Mouse (Mus musculus) limb, embryonic 15.5 days (tissue): ENCODE data around the gene Ascc2. TPM values are rescaled to one million over a fixed set of nuclear protein-coding genes. Genes with fewer than 3 reads are reported as not detected.

Experiments used
- ATAC-seq: fragments of 200-750 bp; cut with Nextera tagmentation; 2 replicates; pipeline ENCODE4 v1.8.0; 2017; ENCODE audit warnings: low read depth, moderate TSS enrichment; ENCODE audit not compliant: insufficient number of reproducible peaks, low FRiP score, low TSS enrichment
- H3K27ac ChIP-seq: fragments of 300-500 bp; sonication (generic); 2 replicates; pipeline ENCODE4 v1.5.1; 2015; ENCODE audit warnings: moderate library complexity, mild to moderate bottlenecking, inconsistent platforms
- H3K27me3 ChIP-seq: fragments of 300-500 bp; sonication (generic); 2 replicates; pipeline ENCODE4 v1.6.1; 2015; ENCODE audit warnings: inconsistent platforms
- H3K36me3 ChIP-seq: fragments of 300-500 bp; sonication (generic); 2 replicates; pipeline ENCODE4 v1.6.1; 2015; ENCODE audit warnings: inconsistent platforms
- H3K4me1 ChIP-seq: fragments of 300-500 bp; sonication (generic); 2 replicates; pipeline ENCODE4 v1.6.1; 2015; ENCODE audit warnings: inconsistent platforms
- H3K4me2 ChIP-seq: fragments of 300-500 bp; sonication (generic); 2 replicates; pipeline ENCODE4 v1.6.1; 2015; ENCODE audit warnings: mild to moderate bottlenecking, inconsistent platforms
- H3K4me3 ChIP-seq: fragments of 300-500 bp; sonication (generic); 2 replicates; pipeline ENCODE4 v1.5.1; 2015; ENCODE audit warnings: mild to moderate bottlenecking, inconsistent platforms
- H3K9ac ChIP-seq: fragments of 300-500 bp; sonication (generic); 2 replicates; pipeline ENCODE4 v1.6.1; 2015; ENCODE audit warnings: inconsistent platforms
- H3K9me3 ChIP-seq: fragments of 300-500 bp; sonication (generic); 2 replicates; pipeline ENCODE4 v1.6.1; 2016; ENCODE audit warnings: inconsistent platforms
- WGBS: fragments of 180-500 bp; shearing (Covaris S2); methylation state at CpG from one replicate; pipeline ENCODE4 v1.1.7; 2015; 5-methylcytosine and 5-hydroxymethylcytosine counted together
- polyA plus RNA-seq: library from polyadenylated mRNA; unstranded; fragments of >200 nt; fragmentation: Nextera tagmentation; extraction: Ambion mirVana; gene quantifications from 2 replicates; pipeline ENCODE4 v1.2.1, GENCODE M21; 2015

The Ascc2 gene
- polyA plus RNA-seq, 1 experiment from 2014 or later, result 32.2 TPM

DNA sequence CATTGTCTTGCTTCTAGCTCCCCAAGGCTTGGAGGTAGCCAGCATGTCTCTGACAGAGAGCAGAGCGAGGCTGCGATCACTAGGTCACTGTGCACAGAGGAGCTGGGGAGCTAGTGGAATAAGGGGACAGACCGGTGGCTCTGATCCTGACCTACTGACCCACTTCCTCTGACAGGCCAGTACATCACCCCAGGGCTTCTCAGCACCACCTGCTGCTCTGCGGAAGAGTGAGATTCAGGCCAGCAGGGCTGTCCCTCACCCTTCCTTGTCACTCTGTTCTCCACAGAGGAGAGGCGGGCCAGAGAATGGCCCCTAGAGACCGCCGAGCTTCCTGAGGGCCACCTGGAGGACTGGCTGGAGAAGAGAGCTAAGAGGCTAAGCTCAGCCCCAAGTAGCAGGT, 94.2 kb downstream of the Ascc2 start:
- Histone ChIP-seq H3K36me3 (peaks cover 11% of the 10 kb centered on the region; the same call in 1 of the 2 replicates), H3K4me2 (no peak overlapping the region), H3K4me3 (no peak overlapping the region), H3K4me1 (peaks cover 7% of the 10 kb centered on the region), H3K27ac (no peak overlapping the region), H3K9me3 (no peaks in the 10 kb centered on the region), H3K9ac (no peak overlapping the region), H3K27me3 (no peaks in the 10 kb centered on the region)
- 69% methylated on average over 7 of the region's 7 CpGs for WGBS
- ATAC-seq, result no peak

DNA sequence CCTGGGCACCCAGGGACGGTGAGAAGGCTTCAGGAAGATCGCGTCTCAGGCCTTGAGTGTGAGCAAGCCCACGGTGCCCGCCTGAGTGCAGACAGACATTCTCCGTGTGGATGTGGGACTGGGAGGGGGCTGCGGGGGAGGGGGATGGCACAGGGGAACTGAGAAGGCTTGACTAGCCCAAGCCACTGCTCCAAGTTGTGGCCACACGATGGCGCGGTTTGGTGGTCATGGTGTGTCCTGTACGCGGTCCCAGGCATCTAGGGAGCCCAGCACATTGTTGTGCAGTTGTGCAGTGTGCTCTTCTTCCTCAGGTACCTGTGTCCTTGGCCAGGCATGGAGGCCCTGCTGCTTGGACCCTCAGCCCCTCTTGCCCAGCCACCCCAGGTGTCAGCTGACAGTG, 96.6 kb downstream of the Ascc2 start:
- Histone ChIP-seq H3K36me3 (peaks cover 17% of the 10 kb centered on the region), H3K27ac (no peak overlapping the region), H3K27me3 (no peaks in the 10 kb centered on the region), H3K4me3 (no peak overlapping the region), H3K9me3 (no peaks in the 10 kb centered on the region), H3K4me1 (peaks cover 7% of the 10 kb centered on the region), H3K4me2 (no peak overlapping the region), H3K9ac (no peak overlapping the region)
- WGBS, result 43% methylated on average over 12 of the region's 12 CpGs
- no peak for ATAC-seq

Other genes with a start within 250 kb of the Ascc2 start
- gene Hormad2, start 196.6 kb upstream of the Ascc2 start, polyA plus RNA-seq, result 0.22 and 0.31 TPM in 2 replicates
- gene Mtmr3, start 42.9 kb upstream of the Ascc2 start, polyA plus RNA-seq, result 23.9 and 26.6 TPM in 2 replicates
- not detected in 2 replicates for gene Gm11032, start 17.7 kb upstream of the Ascc2 start, polyA plus RNA-seq
- gene Uqcr10, start 66.6 kb downstream of the Ascc2 start, polyA plus RNA-seq, result 636 and 690 TPM in 2 replicates
- gene Zmat5, start 66.9 kb downstream of the Ascc2 start, polyA plus RNA-seq, result 60.7 and 63.2 TPM in 2 replicates
- gene Cabp7, start 109.0 kb downstream of the Ascc2 start, polyA plus RNA-seq, result 0.05 and 0.11 TPM in 2 replicates
- 44.6 and 47.3 TPM in 2 replicates for gene Nf2, start 211.8 kb downstream of the Ascc2 start, polyA plus RNA-seq
- 37.8 and 42.1 TPM in 2 replicates for gene Nipsnap1, start 236.2 kb downstream of the Ascc2 start, polyA plus RNA-seq